Mouse (Mus musculus) intestine, embryonic 14.5 days (tissue): ENCODE measurements around the gene Tstd2. TPM values are rescaled to one million over a fixed set of nuclear protein-coding genes. Genes with fewer than 3 reads are reported as not detected.
A peak's percentile ranks its signal among the peaks of the same experiment; 100 is the strongest.

ENCODE experiments used
- ATAC-seq: fragments of 200-750 bp; cut with Nextera tagmentation; replicated peaks from 2 replicates; pipeline ENCODE4 v1.8.0; 2017; ENCODE audit warnings: low read depth, moderate number of reproducible peaks, moderate TSS enrichment, moderate library complexity; ENCODE audit not compliant: low FRiP score, low TSS enrichment
- DNase-seq: peaks from one replicate; pipeline ENCODE4 v3.0.0-alpha.2; 2018; ENCODE audit warnings: low spot score
- H3K27ac ChIP-seq: fragments of 300-500 bp; sonication (generic); 2 replicates; pipeline ENCODE4 v1.5.1; 2014; ENCODE audit warnings: low read depth, mild to moderate bottlenecking, control low read depth
- H3K27me3 ChIP-seq: fragments of 300-500 bp; sonication (generic); replicated peaks from 2 replicates; pipeline ENCODE4 v1.6.1; 2014; ENCODE audit warnings: low read length, control low read depth; ENCODE audit not compliant: control insufficient read depth, insufficient read depth
- H3K36me3 ChIP-seq: fragments of 300-500 bp; sonication (generic); 2 replicates; pipeline ENCODE4 v1.6.1; 2014; ENCODE audit warnings: low read length, control low read depth; ENCODE audit not compliant: control insufficient read depth, insufficient read depth
- H3K4me1 ChIP-seq: fragments of 300-500 bp; sonication (generic); replicated peaks from 2 replicates; pipeline ENCODE4 v1.6.1; 2014; ENCODE audit warnings: low read length, control low read depth, mixed read lengths; ENCODE audit not compliant: control insufficient read depth, insufficient read depth
- H3K4me2 ChIP-seq: fragments of 300-500 bp; sonication (generic); 2 replicates; pipeline ENCODE4 v1.6.1; 2014; ENCODE audit warnings: low read length
- H3K4me3 ChIP-seq: fragments of 300-500 bp; sonication (generic); 2 replicates; pipeline ENCODE4 v1.5.1; 2014; ENCODE audit warnings: low read depth, low read length, control low read depth, mixed read lengths
- H3K9ac ChIP-seq: fragments of 300-500 bp; sonication (generic); 2 replicates; pipeline ENCODE4 v1.6.1; 2014; ENCODE audit warnings: mild to moderate bottlenecking, low read length
- H3K9me3 ChIP-seq: fragments of 300-500 bp; sonication (generic); 2 replicates; pipeline ENCODE4 v1.6.1; 2016; ENCODE audit warnings: low read length, control low read depth; ENCODE audit not compliant: control insufficient read depth
- WGBS: fragments of 180-500 bp; shearing (Covaris S2); extraction: QIAGEN DNeasy Blood & Tissue Kit; methylation state at CpG from one replicate; pipeline ENCODE4 v1.1.7; 2014; 5-methylcytosine and 5-hydroxymethylcytosine counted together
- polyA plus RNA-seq: library from polyadenylated mRNA; unstranded; fragments of >200 nt; fragmentation: Nextera tagmentation; extraction: Ambion mirVana; gene quantifications from 2 replicates; pipeline ENCODE4 v1.2.1, GENCODE M21; 2014

Tstd2 gene
- 25.0 and 31.3 TPM in 2 replicates for polyA plus RNA-seq

DNA sequence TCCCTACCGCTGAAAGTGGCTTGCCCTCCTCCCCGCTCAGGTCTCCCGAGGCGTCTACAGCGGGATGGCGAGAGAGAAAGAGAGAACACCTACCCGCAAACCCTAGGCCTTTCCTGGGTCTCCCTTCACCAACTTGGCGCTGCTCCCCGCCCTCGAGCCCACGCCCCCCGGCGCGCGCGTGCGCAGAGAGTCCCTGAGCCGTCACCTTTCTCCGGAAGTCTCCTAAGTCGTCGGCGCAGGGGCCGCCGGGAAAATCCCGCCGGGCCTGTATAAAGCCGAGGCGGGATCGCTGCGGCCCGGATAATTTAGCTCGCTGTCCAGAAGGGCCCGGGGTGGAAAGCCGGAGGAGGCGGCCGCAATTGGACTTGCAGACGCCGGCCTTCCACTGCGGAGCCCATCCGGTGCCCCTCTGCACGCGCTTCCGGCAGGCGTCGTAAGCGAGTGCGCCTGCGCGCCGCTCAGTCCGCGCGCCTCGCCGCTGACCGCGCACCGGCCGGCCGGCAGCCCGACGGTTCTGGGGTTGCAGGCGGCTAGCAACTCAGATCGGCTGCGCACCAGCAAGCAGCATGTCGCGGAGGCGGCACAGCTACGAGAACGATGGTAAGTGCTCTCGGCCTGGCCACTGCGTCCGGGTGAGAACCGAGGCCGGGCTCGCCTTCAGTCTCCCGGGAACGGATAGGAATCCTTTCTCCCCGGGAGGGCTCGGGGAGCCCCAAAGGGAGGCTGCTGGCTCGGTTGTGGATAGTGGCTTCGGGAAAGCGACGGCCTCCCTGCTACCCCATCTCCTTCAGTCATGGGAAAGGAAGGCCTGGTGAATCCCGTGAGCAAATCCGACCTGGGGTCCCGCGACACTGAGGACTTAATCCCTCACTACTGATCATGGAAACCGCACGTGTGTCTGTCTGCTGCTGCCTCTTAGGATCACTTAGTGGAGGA lies at the start of gene Tstd2, which contains the start of gene Ncbp1:
Tstd2 (minus strand) TSS at position 408 of the 936 bp plus-strand sequence.
Ncbp1 (plus strand) TSS at position 327 of the 936 bp plus-strand sequence.
- WGBS, result under 1% methylated on average over 85 of the region's 90 CpGs
- H3K27me3 ChIP-seq, result no peaks in the 10 kb centered on the region
- H3K36me3 ChIP-seq, result peaks cover 24% of the 10 kb centered on the region
- H3K4me3 ChIP-seq, result peak within 1 kb of the TSS; percentile 96
- peak; percentile 98 for DNase-seq
- peak; percentile 83 for ATAC-seq
- H3K9me3 ChIP-seq, result no peaks in the 10 kb centered on the region
- peak within 1 kb of the TSS; percentile 93 for H3K9ac ChIP-seq
- H3K27ac ChIP-seq, result peak within 1 kb of the TSS; percentile 99
- H3K4me2 ChIP-seq, result peak within 1 kb of the TSS; percentile 83
- peaks cover 22% of the 10 kb centered on the region for H3K4me1 ChIP-seq

GRCm38 (mm10) chr4:46186466-46186865 lies 48.0 kb upstream of the Tstd2 start:
- Histone ChIP-seq H3K27me3 (no peaks in the 10 kb centered on the region), H3K4me1 (no peaks in the 10 kb centered on the region), H3K4me2 (no peak overlapping the region), H3K36me3 (peaks cover 82% of the 10 kb centered on the region), H3K9ac (no peak overlapping the region), H3K27ac (no peak overlapping the region), H3K9me3 (no peaks in the 10 kb centered on the region), H3K4me3 (no peak overlapping the region)
- no peak for DNase-seq
- no peak for ATAC-seq
- 85% methylated on average over 3 of the region's 3 CpGs for WGBS

DNA sequence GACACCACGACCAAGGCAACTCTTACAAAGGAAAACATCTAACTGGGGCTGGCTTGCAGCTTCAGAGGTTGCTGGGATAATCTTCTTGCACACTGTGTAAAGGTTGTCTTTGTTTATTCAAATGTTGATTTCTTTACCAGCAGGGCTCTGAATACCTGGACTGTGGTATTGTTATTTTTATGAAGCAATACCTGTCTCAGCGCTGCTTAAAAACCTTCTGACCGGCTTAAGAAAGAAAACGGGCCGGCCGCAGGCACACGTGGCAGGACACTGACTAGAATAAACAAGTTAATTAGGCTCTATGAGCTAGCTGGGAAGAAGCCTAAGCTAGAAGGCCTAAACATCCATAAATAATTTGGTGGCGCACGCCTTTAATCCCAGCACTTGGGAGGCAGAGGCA lies 47.4 kb upstream of the Tstd2 start:
- H3K9me3 ChIP-seq, result no peaks in the 10 kb centered on the region
- DNase-seq (no peak), ATAC-seq (no peak)
- no peaks in the 10 kb centered on the region for H3K4me1 ChIP-seq
- peaks cover 82% of the 10 kb centered on the region for H3K36me3 ChIP-seq
- no peak overlapping the region for H3K27ac ChIP-seq
- H3K4me3 ChIP-seq, result no peak overlapping the region
- no peak overlapping the region for H3K9ac ChIP-seq
- WGBS, result 75% methylated on average over 9 of the region's 9 CpGs
- H3K4me2 ChIP-seq, result no peak overlapping the region
- H3K27me3 ChIP-seq, result no peaks in the 10 kb centered on the region

DNA sequence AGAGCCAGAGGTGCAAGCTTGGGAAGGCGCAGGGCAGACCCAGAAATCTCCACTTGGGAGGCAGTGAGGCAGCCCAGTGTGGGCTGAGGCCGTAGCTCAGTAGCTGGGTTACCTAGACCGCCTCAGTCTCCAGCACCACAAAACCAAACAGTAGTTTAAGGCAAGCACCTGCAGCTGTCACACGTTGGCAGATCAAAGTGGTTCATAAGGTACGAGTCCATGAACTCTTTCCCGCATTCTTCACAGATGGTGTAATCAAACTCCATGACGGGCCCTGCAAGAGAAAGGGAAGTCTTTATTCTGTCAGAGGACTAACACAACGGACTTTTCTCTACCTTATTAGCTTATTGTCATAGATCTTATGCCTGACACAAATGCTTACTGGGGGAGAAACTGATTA lies 46.9 kb upstream of the Tstd2 start:
- no peaks in the 10 kb centered on the region for H3K4me1 ChIP-seq
- H3K36me3 ChIP-seq, result peaks cover 82% of the 10 kb centered on the region
- H3K4me3 ChIP-seq, result no peak overlapping the region
- no peak for DNase-seq
- H3K27ac ChIP-seq, result no peak overlapping the region
- no peak overlapping the region for H3K9ac ChIP-seq
- no peak for ATAC-seq
- no peaks in the 10 kb centered on the region for H3K27me3 ChIP-seq
- H3K4me2 ChIP-seq, result no peak overlapping the region
- 58% methylated on average over 8 of the region's 8 CpGs for WGBS
- H3K9me3 ChIP-seq, result no peaks in the 10 kb centered on the region

DNA sequence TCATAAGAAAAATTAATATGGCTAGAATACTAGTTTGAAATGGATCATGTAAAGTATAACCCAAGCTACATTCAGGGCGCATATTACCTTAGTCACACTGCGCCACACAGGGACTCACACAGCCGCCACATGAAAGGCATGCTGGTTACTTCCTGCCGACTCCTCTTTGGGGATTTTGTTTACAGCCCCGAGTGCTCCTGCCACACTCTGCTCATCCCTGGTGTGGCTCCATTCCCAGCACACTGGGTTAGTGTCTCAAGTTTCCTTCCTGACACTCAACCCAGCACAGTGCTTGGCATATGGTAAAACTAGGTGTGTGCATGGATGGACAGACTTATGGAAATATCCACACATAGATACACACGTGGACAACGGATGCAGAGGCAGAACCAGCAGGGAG lies 43.7 kb upstream of the Tstd2 start:
- Histone ChIP-seq H3K4me1 (no peaks in the 10 kb centered on the region), H3K9me3 (no peaks in the 10 kb centered on the region), H3K4me2 (no peak overlapping the region), H3K36me3 (peaks cover 76% of the 10 kb centered on the region), H3K27ac (no peak overlapping the region), H3K9ac (no peak overlapping the region), H3K27me3 (no peaks in the 10 kb centered on the region), H3K4me3 (no peak overlapping the region)
- 84% methylated on average over 7 of the region's 7 CpGs for WGBS
- DNase-seq, result no peak
- ATAC-seq, result no peak

GRCm38 (mm10) chr4:46181168-46181567 lies 42.7 kb upstream of the Tstd2 start:
- H3K9me3 ChIP-seq, result no peaks in the 10 kb centered on the region
- 46% methylated on average over 6 of the region's 6 CpGs for WGBS
- H3K36me3 ChIP-seq, result peaks cover 80% of the 10 kb centered on the region
- ATAC-seq (no peak), DNase-seq (no peak)
- H3K4me2 ChIP-seq, result no peak overlapping the region
- no peak overlapping the region for H3K9ac ChIP-seq
- H3K4me3 ChIP-seq, result no peak overlapping the region
- H3K27ac ChIP-seq, result no peak overlapping the region
- no peaks in the 10 kb centered on the region for H3K27me3 ChIP-seq
- H3K4me1 ChIP-seq, result no peaks in the 10 kb centered on the region

- Histone ChIP-seq H3K9ac (no peak overlapping the region), H3K9me3 (no peaks in the 10 kb centered on the region), H3K4me1 (no peaks in the 10 kb centered on the region), H3K4me3 (no peak overlapping the region), H3K36me3 (peaks cover 86% of the 10 kb centered on the region), H3K27ac (no peak overlapping the region), H3K27me3 (no peaks in the 10 kb centered on the region), H3K4me2 (no peak overlapping the region)
- DNase-seq (no peak), ATAC-seq (no peak)
- WGBS, result 82% methylated on average over 7 of the region's 7 CpGs
These were observed 39.0 kb upstream of the Tstd2 start for GRCm38 (mm10) chr4:46177496-46177895.

DNA sequence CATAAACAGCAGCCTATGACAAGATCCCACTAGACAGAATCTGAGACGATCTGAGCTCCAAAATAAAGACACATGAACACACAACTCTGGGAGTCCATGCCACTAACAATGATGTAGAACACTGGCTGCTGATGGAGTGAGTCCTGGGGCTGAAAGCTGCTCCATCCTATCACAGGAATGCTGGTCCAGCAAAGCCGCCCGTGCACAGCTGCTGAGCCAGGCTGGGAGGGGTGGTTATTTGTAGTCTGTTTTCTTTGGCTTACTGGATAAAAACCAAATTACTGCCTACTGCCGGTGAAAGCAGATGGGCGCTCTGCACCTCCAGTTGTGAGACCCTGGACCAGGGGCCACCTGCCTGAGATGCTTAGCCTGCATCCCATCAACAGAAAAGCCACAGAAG lies 38.5 kb upstream of the Tstd2 start:
- no peak overlapping the region for H3K4me3 ChIP-seq
- no peak overlapping the region for H3K9ac ChIP-seq
- no peaks in the 10 kb centered on the region for H3K9me3 ChIP-seq
- ATAC-seq (no peak), DNase-seq (no peak)
- no peak overlapping the region for H3K27ac ChIP-seq
- no peaks in the 10 kb centered on the region for H3K4me1 ChIP-seq
- WGBS, result 73% methylated on average over 5 of the region's 5 CpGs
- peaks cover 86% of the 10 kb centered on the region for H3K36me3 ChIP-seq
- no peaks in the 10 kb centered on the region for H3K27me3 ChIP-seq
- no peak overlapping the region for H3K4me2 ChIP-seq

- peaks cover 86% of the 10 kb centered on the region for H3K36me3 ChIP-seq
- DNase-seq (no peak), ATAC-seq (no peak)
- no peaks in the 10 kb centered on the region for H3K9me3 ChIP-seq
- no peak overlapping the region for H3K9ac ChIP-seq
- no peak overlapping the region for H3K4me3 ChIP-seq
- whole genome bisulfite sequencing, result 84% methylated on average over 4 of the region's 4 CpGs
- H3K27ac ChIP-seq, result no peak overlapping the region
- no peak overlapping the region for H3K4me2 ChIP-seq
- no peaks in the 10 kb centered on the region for H3K4me1 ChIP-seq
- H3K27me3 ChIP-seq, result no peaks in the 10 kb centered on the region
These were observed 37.8 kb upstream of the Tstd2 start for GRCm38 (mm10) chr4:46176313-46176712.
